Mouse (Mus musculus) testis, adult 2 months (tissue): ENCODE data around the gene Ctso. TPM values are rescaled to one million over a fixed set of nuclear protein-coding genes. Genes with fewer than 3 reads are reported as not detected.

Source experiments
- H3K27ac ChIP-seq: fragments of 200-500 bp; 2 replicates; pipeline ENCODE4 v1.5.1; 2012; ENCODE audit warnings: low read depth, low read length; ENCODE audit not compliant: control insufficient read depth, insufficient read depth
- H3K27me3 ChIP-seq: fragments of 200-500 bp; 2 replicates; pipeline ENCODE4 v1.6.1; 2012; ENCODE audit warnings: mild to moderate bottlenecking, low read length, moderate library complexity; ENCODE audit not compliant: control insufficient read depth, insufficient read depth
- H3K36me3 ChIP-seq: fragments of 200-500 bp; 2 replicates; pipeline ENCODE4 v1.6.1; 2012; ENCODE audit warnings: mild to moderate bottlenecking, low read length; ENCODE audit not compliant: control insufficient read depth, insufficient read depth
- H3K4me1 ChIP-seq: fragments of 200-500 bp; 2 replicates; pipeline ENCODE4 v1.6.1; 2012; ENCODE audit warnings: low read length; ENCODE audit not compliant: control insufficient read depth, insufficient read depth
- H3K4me3 ChIP-seq: fragments of 200-500 bp; 2 replicates; pipeline ENCODE4 v1.5.1; 2012; ENCODE audit warnings: low read depth, mild to moderate bottlenecking, low read length, moderate library complexity, mixed read lengths; ENCODE audit not compliant: control insufficient read depth
- CTCF ChIP-seq: fragments of 200-500 bp; IDR thresholded peaks from 2 replicates; pipeline ENCODE4 v1.5.1; 2012; ENCODE audit warnings: low read depth, mild to moderate bottlenecking, inconsistent platforms, low read length, moderate library complexity; ENCODE audit not compliant: control insufficient read depth, insufficient read depth, insufficient replicate concordance
- POLR2A ChIP-seq: fragments of 200-500 bp; IDR thresholded peaks from 2 replicates; pipeline ENCODE4 v1.6.1; 2012; ENCODE audit warnings: low read depth, mild to moderate bottlenecking, inconsistent platforms, low read length, moderate library complexity; ENCODE audit not compliant: control insufficient read depth
- polyA plus RNA-seq: library from polyadenylated mRNA; depleted of rRNA; stranded (reverse); fragments of >200 nt; gene quantifications from 2 replicates; pipeline ENCODE4 v1.2.3, GENCODE M21; 2012

The Ctso gene
- polyA plus RNA-seq, 1 experiment: 4.0 TPM

- no peak overlapping the region for H3K27ac ChIP-seq
- H3K27me3 ChIP-seq: no peaks in the 10 kb centered on the region
- TF ChIP-seq CTCF: no peak
- TF ChIP-seq POLR2A: no peak
- H3K36me3 ChIP-seq: no peaks in the 10 kb centered on the region
- H3K4me1 ChIP-seq: no peaks in the 10 kb centered on the region
- H3K4me3 ChIP-seq: no peak overlapping the region
Measured at GRCm38 (mm10) chr3:81981576-81981975, 49.2 kb downstream of the Ctso start.

- Histone ChIP-seq H3K4me3 (no peak within 1 kb of the TSS), H3K36me3 (no peaks in the 10 kb centered on the region), H3K4me1 (no peaks in the 10 kb centered on the region), H3K27ac (no peak within 1 kb of the TSS), H3K27me3 (no peaks in the 10 kb centered on the region)
- no peak for TF ChIP-seq POLR2A
- no peak for TF ChIP-seq CTCF
Measured at GRCm38 (mm10) chr3:81981990-81982389, 49.6 kb downstream of the Ctso start, which contains the start of gene Asic5. Gene Asic5 (plus strand): TSS chr3:81982290.

GRCm38 (mm10) chr3:81983120-81983895 lies 50.9 kb downstream of the Ctso start:
- H3K27me3 ChIP-seq: no peaks in the 10 kb centered on the region
- no peak overlapping the region for H3K4me3 ChIP-seq
- H3K27ac ChIP-seq: no peak overlapping the region
- no peak for TF ChIP-seq POLR2A
- no peak for TF ChIP-seq CTCF
- no peaks in the 10 kb centered on the region for H3K4me1 ChIP-seq
- H3K36me3 ChIP-seq: no peaks in the 10 kb centered on the region

- TF ChIP-seq POLR2A: no peak
- no peak for TF ChIP-seq CTCF
Measured at GRCm38 (mm10) chr3:81985100-81985499, 52.7 kb downstream of the Ctso start.

GRCm38 (mm10) chr3:81986103-81986502 lies 53.7 kb downstream of the Ctso start:
- Histone ChIP-seq H3K27ac (no peak overlapping the region), H3K4me3 (no peak overlapping the region), H3K27me3 (no peaks in the 10 kb centered on the region), H3K4me1 (no peaks in the 10 kb centered on the region), H3K36me3 (no peaks in the 10 kb centered on the region)
- TF ChIP-seq POLR2A (no peak), CTCF (no peak)

More at GRCm38 (mm10) chr3:81985100-81985499, 52.7 kb downstream of the Ctso start:
- H3K27ac ChIP-seq: no peak overlapping the region
- H3K4me3 ChIP-seq: no peak overlapping the region
- no peaks in the 10 kb centered on the region for H3K27me3 ChIP-seq
- no peaks in the 10 kb centered on the region for H3K36me3 ChIP-seq
- no peaks in the 10 kb centered on the region for H3K4me1 ChIP-seq

- no peaks in the 10 kb centered on the region for H3K36me3 ChIP-seq
- no peaks in the 10 kb centered on the region for H3K27me3 ChIP-seq
- H3K27ac ChIP-seq: no peak overlapping the region
- no peak overlapping the region for H3K4me3 ChIP-seq
- TF ChIP-seq POLR2A: no peak
- no peak for TF ChIP-seq CTCF
- no peaks in the 10 kb centered on the region for H3K4me1 ChIP-seq
Measured at GRCm38 (mm10) chr3:81987628-81988027, 55.2 kb downstream of the Ctso start.

- H3K4me1 ChIP-seq: no peaks in the 10 kb centered on the region
- H3K36me3 ChIP-seq: no peaks in the 10 kb centered on the region
- TF ChIP-seq POLR2A (no peak), CTCF (no peak)
- H3K4me3 ChIP-seq: no peak overlapping the region
- no peak overlapping the region for H3K27ac ChIP-seq
- no peaks in the 10 kb centered on the region for H3K27me3 ChIP-seq
Measured at GRCm38 (mm10) chr3:81989692-81990141, 57.3 kb downstream of the Ctso start.
